Mouse (Mus musculus): ENCODE results near the gene Ttc30a1. TPM values are rescaled to one million over a fixed set of nuclear protein-coding genes. Genes with fewer than 3 reads are reported as not detected.

The Ttc30a1 gene
- polyA plus RNA-seq, 1 experiment from 2014 or later = 1.1 TPM

- H3K4me2 ChIP-seq (ENCODE audit: low read depth, low read length) = no peak overlapping the region
- H3K36me3 ChIP-seq (replicated peaks; ENCODE audit: insufficient read depth, low read length) = no peaks in the 10 kb centered on the region
- H3K9ac ChIP-seq (replicated peaks) = no peak overlapping the region
- H3K27ac ChIP-seq (ENCODE audit: low read depth) = no peak overlapping the region
- no peak for DNase-seq
- no peaks in the 10 kb centered on the region for H3K9me3 ChIP-seq (ENCODE audit: low read length)
- no peak overlapping the region for H3K4me3 ChIP-seq (ENCODE audit: low read depth, low read length)
- TF ChIP-seq EP300 (IDR thresholded peaks at IDR 0.05; ENCODE audit: low read depth) = no peak
- no peak for TF ChIP-seq CTCF (IDR thresholded peaks at IDR 0.05; ENCODE audit: low read depth)
- no peaks in the 10 kb centered on the region for H3K27me3 ChIP-seq (ENCODE audit: insufficient read depth, low read length)
- ATAC-seq = no peak
- H3K4me1 ChIP-seq (ENCODE audit: insufficient read depth) = 0 out of 2 replicates have a peak, but pooled peaks cover 3% of the 10 kb centered on the region
- WGBS (ENCODE audit: insufficient replicate concordance) = 78% methylated on average over 11 of the region's 11 CpGs
These were observed 13.1 kb upstream of the Ttc30a1 start for GRCm38 (mm10) chr2:75994841-75995240.

GRCm38 (mm10) chr2:75991581-75992205, 9.9 kb upstream of the Ttc30a1 start:
- Histone ChIP-seq H3K9ac (replicated peaks) (no peak overlapping the region), H3K4me2 (ENCODE audit: low read depth, low read length) (no peak overlapping the region), H3K27me3 (ENCODE audit: insufficient read depth, low read length) (no peaks in the 10 kb centered on the region), H3K9me3 (ENCODE audit: low read length) (no peaks in the 10 kb centered on the region), H3K27ac (ENCODE audit: low read depth) (no peak overlapping the region), H3K36me3 (replicated peaks; ENCODE audit: insufficient read depth, low read length) (no peaks in the 10 kb centered on the region), H3K4me1 (ENCODE audit: insufficient read depth) (no peaks in the 10 kb centered on the region), H3K4me3 (ENCODE audit: low read depth, low read length) (no peak overlapping the region)
- ATAC-seq = no peak
- TF ChIP-seq CTCF (IDR thresholded peaks at IDR 0.05; ENCODE audit: low read depth) = no peak
- TF ChIP-seq EP300 (IDR thresholded peaks at IDR 0.05; ENCODE audit: low read depth) = no peak
- no peak for DNase-seq
- WGBS (ENCODE audit: insufficient replicate concordance) = 61% methylated on average over 6 of the region's 6 CpGs

GRCm38 (mm10) chr2:75990885-75991539, 9.2 kb upstream of the Ttc30a1 start:
- DNase-seq (peak; percentile 82), ATAC-seq (peak; percentile 72)
- Histone ChIP-seq H3K36me3 (replicated peaks; ENCODE audit: insufficient read depth, low read length) (no peaks in the 10 kb centered on the region), H3K4me2 (ENCODE audit: low read depth, low read length) (peak overlapping the region; percentile 33), H3K27ac (ENCODE audit: low read depth) (no peak overlapping the region), H3K9me3 (ENCODE audit: low read length) (no peaks in the 10 kb centered on the region), H3K4me3 (ENCODE audit: low read depth, low read length) (no peak overlapping the region), H3K9ac (replicated peaks) (no peak overlapping the region), H3K27me3 (ENCODE audit: insufficient read depth, low read length) (no peaks in the 10 kb centered on the region), H3K4me1 (ENCODE audit: insufficient read depth) (no peaks in the 10 kb centered on the region)
- 35% methylated on average over 13 of the region's 13 CpGs for WGBS (ENCODE audit: insufficient replicate concordance)
- peak; percentile 78 for TF ChIP-seq CTCF (IDR thresholded peaks at IDR 0.05; ENCODE audit: low read depth)
- no peak for TF ChIP-seq EP300 (IDR thresholded peaks at IDR 0.05; ENCODE audit: low read depth)

GRCm38 (mm10) chr2:75989694-75990093, 7.9 kb upstream of the Ttc30a1 start:
- Histone ChIP-seq H3K4me1 (ENCODE audit: insufficient read depth) (no peaks in the 10 kb centered on the region), H3K27ac (ENCODE audit: low read depth) (no peak overlapping the region), H3K9me3 (ENCODE audit: low read length) (no peaks in the 10 kb centered on the region), H3K36me3 (replicated peaks; ENCODE audit: insufficient read depth, low read length) (no peaks in the 10 kb centered on the region), H3K27me3 (ENCODE audit: insufficient read depth, low read length) (no peaks in the 10 kb centered on the region), H3K4me2 (ENCODE audit: low read depth, low read length) (no peak overlapping the region), H3K4me3 (ENCODE audit: low read depth, low read length) (no peak overlapping the region), H3K9ac (replicated peaks) (no peak overlapping the region)
- TF ChIP-seq EP300 (IDR thresholded peaks at IDR 0.05; ENCODE audit: low read depth) = no peak
- no peak for TF ChIP-seq CTCF (IDR thresholded peaks at IDR 0.05; ENCODE audit: low read depth)
- DNase-seq (no peak), ATAC-seq (no peak)
- 74% methylated on average over 4 of the region's 4 CpGs for WGBS (ENCODE audit: insufficient replicate concordance)

- H3K4me3 ChIP-seq (ENCODE audit: low read depth, low read length) = no peak overlapping the region
- no peaks in the 10 kb centered on the region for H3K9me3 ChIP-seq (ENCODE audit: low read length)
- H3K27me3 ChIP-seq (ENCODE audit: insufficient read depth, low read length) = no peaks in the 10 kb centered on the region
- no peaks in the 10 kb centered on the region for H3K36me3 ChIP-seq (replicated peaks; ENCODE audit: insufficient read depth, low read length)
- H3K4me1 ChIP-seq (ENCODE audit: insufficient read depth) = no peaks in the 10 kb centered on the region
- WGBS (ENCODE audit: insufficient replicate concordance) = 59% methylated on average over 7 of the region's 7 CpGs
- H3K4me2 ChIP-seq (ENCODE audit: low read depth, low read length) = no peak overlapping the region
- no peak for DNase-seq
- no peak overlapping the region for H3K9ac ChIP-seq (replicated peaks)
- no peak for ATAC-seq
- no peak for TF ChIP-seq EP300 (IDR thresholded peaks at IDR 0.05; ENCODE audit: low read depth)
- no peak for TF ChIP-seq CTCF (IDR thresholded peaks at IDR 0.05; ENCODE audit: low read depth)
- no peak overlapping the region for H3K27ac ChIP-seq (ENCODE audit: low read depth)
These were observed 7.1 kb upstream of the Ttc30a1 start for GRCm38 (mm10) chr2:75988779-75989363.

- no peak for TF ChIP-seq CTCF (IDR thresholded peaks at IDR 0.05; ENCODE audit: low read depth)
- no peak for TF ChIP-seq EP300 (IDR thresholded peaks at IDR 0.05; ENCODE audit: low read depth)
- no peak for DNase-seq
- no peak for ATAC-seq
- H3K4me2 ChIP-seq (ENCODE audit: low read depth, low read length) = no peak overlapping the region
- 56% methylated on average over 4 of the region's 4 CpGs for WGBS (ENCODE audit: insufficient replicate concordance)
- no peaks in the 10 kb centered on the region for H3K27me3 ChIP-seq (ENCODE audit: insufficient read depth, low read length)
- no peaks in the 10 kb centered on the region for H3K4me1 ChIP-seq (ENCODE audit: insufficient read depth)
- H3K36me3 ChIP-seq (replicated peaks; ENCODE audit: insufficient read depth, low read length) = no peaks in the 10 kb centered on the region
- H3K9me3 ChIP-seq (ENCODE audit: low read length) = no peaks in the 10 kb centered on the region
- no peak overlapping the region for H3K27ac ChIP-seq (ENCODE audit: low read depth)
- H3K4me3 ChIP-seq (ENCODE audit: low read depth, low read length) = no peak overlapping the region
- no peak overlapping the region for H3K9ac ChIP-seq (replicated peaks)
These were observed 6.6 kb upstream of the Ttc30a1 start for GRCm38 (mm10) chr2:75988378-75988777.

All from liver, postnatal 0 days (tissue).